In the genomic region with DNA sequence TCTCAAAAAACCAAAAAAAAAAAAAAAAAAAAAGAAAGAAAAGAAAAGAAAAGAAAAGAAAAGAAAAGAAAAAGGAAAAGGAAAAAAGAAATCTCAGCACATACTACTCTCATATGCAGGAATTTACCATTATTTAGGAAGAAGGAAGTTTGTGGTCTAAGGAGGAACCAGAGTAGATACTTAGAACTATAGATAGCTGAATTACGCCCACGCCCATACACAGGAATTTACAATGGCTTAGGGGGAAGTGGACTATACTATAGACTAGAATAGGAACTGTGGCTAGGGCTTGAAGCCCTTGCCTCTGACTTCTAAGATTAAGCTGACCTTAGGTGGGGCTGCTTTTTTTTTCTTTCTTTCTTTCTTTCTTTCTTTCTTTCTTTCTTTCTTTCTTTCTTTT, we compare ENCODE assay signal across 2 mouse cellular contexts. TPM values are rescaled to one million over a fixed set of nuclear protein-coding genes. Genes with fewer than 3 reads are reported as not detected.
"Had no signal": no experiment of that assay in that cellular context is flagged by ENCODE, and none has a peak within 500 bp of the region (broad histone marks: within the 10 kb centered on the region; RNA-seq: fewer than 3 reads in every experiment).

No protein-coding gene starts in this region.

RNA-seq across cellular contexts. Expression of gene Efna2, which starts 43.9 kb away (rescaled TPM):
- total RNA-seq: hematopoietic stem cell, adult 5-6 weeks had no signal
- polyA plus RNA-seq: inflammation-experienced regulatory T-cells, adult 6 months had no signal
